Mouse (Mus musculus) lung, adult 2 months (tissue): ENCODE measurements around the gene Mmgt1.

Experiments used
- CTCF ChIP-seq: fragments of 200-500 bp; IDR thresholded peaks from 2 replicates; pipeline ENCODE4 v1.5.1; 2011; ENCODE audit warnings: mild to moderate bottlenecking, low read length, control low read depth; ENCODE audit not compliant: insufficient read depth
- POLR2A ChIP-seq: fragments of 200-500 bp; IDR thresholded peaks from 2 replicates; pipeline ENCODE4 v1.6.1; 2011; ENCODE audit warnings: low read depth, mild to moderate bottlenecking, control low read depth, low read length, borderline replicate concordance; ENCODE audit errors: extremely low read depth

DNA sequence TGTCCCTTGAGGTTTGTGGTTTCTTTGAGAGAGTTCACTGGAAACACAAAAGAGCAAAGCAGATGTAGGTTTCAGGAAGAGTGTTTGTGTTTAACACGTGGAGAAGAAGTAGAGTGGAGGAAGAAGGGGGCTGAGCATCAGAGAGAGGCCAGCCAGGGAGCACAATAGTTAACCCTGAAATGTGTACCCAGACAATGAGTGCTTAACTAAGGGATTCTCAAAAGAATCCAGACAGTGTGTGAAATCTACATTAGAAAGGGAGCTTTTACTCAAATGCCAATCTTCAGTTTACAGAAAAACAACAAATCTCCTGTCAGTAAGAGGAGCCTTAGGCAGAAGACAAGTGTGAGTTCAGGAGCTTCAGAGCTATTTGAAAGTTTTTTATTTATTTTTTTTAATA, 42.2 kb upstream of the Mmgt1 start:
- TF ChIP-seq CTCF (no peak), POLR2A (no peak)
